Mouse (Mus musculus) kidney, postnatal 0 days (tissue): ENCODE measurements around the gene Reep1. TPM values are rescaled to one million over a fixed set of nuclear protein-coding genes. Genes with fewer than 3 reads are reported as not detected.

Experiments used
- ATAC-seq: fragments of 200-750 bp; cut with Nextera tagmentation; replicated peaks from 2 replicates; pipeline ENCODE4 v1.8.0; 2017; ENCODE audit warnings: low read depth, moderate number of reproducible peaks, moderate TSS enrichment, moderate library complexity; ENCODE audit not compliant: low FRiP score
- DNase-seq: peaks from one replicate; pipeline ENCODE4 v3.0.0-alpha.2; 2016; ENCODE audit warnings: low spot score
- H3K27ac ChIP-seq: fragments of 300-500 bp; sonication (generic); 2 replicates; pipeline ENCODE4 v1.5.1; 2014; ENCODE audit warnings: mild to moderate bottlenecking
- H3K27me3 ChIP-seq: fragments of 300-500 bp; sonication (generic); 2 replicates; pipeline ENCODE4 v1.6.1; 2014; ENCODE audit warnings: low read length, mixed read lengths; ENCODE audit not compliant: insufficient read depth
- H3K36me3 ChIP-seq: fragments of 300-500 bp; sonication (generic); 2 replicates; pipeline ENCODE4 v1.6.1; 2014; ENCODE audit warnings: low read length, mixed read lengths; ENCODE audit not compliant: insufficient read depth
- H3K4me1 ChIP-seq: fragments of 300-500 bp; sonication (generic); replicated peaks from 2 replicates; pipeline ENCODE4 v1.6.1; 2014; ENCODE audit warnings: antibody characterized with exemption, low read length, mixed read lengths; ENCODE audit not compliant: insufficient read depth
- H3K4me2 ChIP-seq: fragments of 300-500 bp; sonication (generic); 2 replicates; pipeline ENCODE4 v1.6.1; 2014; ENCODE audit warnings: mild to moderate bottlenecking, low read length, moderate library complexity, mixed read lengths
- H3K4me3 ChIP-seq: fragments of 300-500 bp; sonication (generic); replicated peaks from 2 replicates; pipeline ENCODE4 v1.5.1; 2014; ENCODE audit warnings: low read depth, low read length
- H3K9ac ChIP-seq: fragments of 300-500 bp; sonication (generic); 2 replicates; pipeline ENCODE4 v1.6.1; 2014; ENCODE audit warnings: low read depth, low read length
- H3K9me3 ChIP-seq: fragments of 300-500 bp; sonication (generic); replicated peaks from 2 replicates; pipeline ENCODE4 v1.6.1; 2016; ENCODE audit warnings: low read length, inconsistent platforms, mixed read lengths
- CTCF ChIP-seq: IDR thresholded peaks from 2 replicates; pipeline ENCODE4 v1.5.1; 2016; ENCODE audit warnings: antibody characterized with exemption, low read depth, mild to moderate bottlenecking, moderate library complexity
- WGBS: fragments of 180-500 bp; shearing (Covaris S2); extraction: QIAGEN DNeasy Blood & Tissue Kit; methylation state at CpG from one replicate; pipeline ENCODE4 v1.1.7; 2014; 5-methylcytosine and 5-hydroxymethylcytosine counted together
- polyA plus RNA-seq: library from polyadenylated mRNA; unstranded; fragments of >200 nt; fragmentation: Nextera tagmentation; extraction: Ambion mirVana; gene quantifications from 2 replicates; pipeline ENCODE4 v1.2.1, GENCODE M21; 2015

Reep1 gene
- polyA plus RNA-seq, 1 experiment from 2014 or later: 5.3 TPM

DNA sequence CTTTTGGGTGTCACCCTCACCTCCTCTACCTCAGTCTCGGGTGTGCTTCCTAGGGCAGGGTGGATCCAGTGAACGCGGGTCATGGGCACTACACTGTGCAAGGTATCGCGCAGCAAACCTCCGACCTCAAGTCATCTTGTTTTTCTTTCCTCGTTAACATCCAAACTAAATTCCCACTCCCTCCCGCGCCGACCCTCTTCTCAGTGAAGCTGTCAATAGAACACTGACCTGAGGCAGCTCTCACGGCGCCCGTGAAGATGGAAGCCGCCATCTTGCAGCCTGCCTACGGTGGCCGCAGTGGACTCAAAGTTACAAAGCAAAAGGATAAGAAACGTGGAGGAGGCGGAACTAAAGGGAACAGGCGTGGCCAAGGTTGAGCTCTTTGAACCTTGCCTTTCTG, 116.1 kb downstream of the Reep1 start:
- WGBS: under 1% methylated on average over 19 of the region's 19 CpGs
- ATAC-seq (peak; percentile 87), DNase-seq (peak; percentile 96)
- peak overlapping the region; percentile 66 for H3K4me2 ChIP-seq
- H3K27me3 ChIP-seq: no peaks in the 10 kb centered on the region
- peaks cover 2% of the 10 kb centered on the region; the same call in 1 of the 2 replicates for H3K36me3 ChIP-seq
- H3K27ac ChIP-seq: no peak overlapping the region
- TF ChIP-seq CTCF: no peak
- H3K4me1 ChIP-seq: no peaks in the 10 kb centered on the region; the same call in 1 of the 2 replicates
- H3K4me3 ChIP-seq: peak overlapping the region; percentile 62
- no peaks in the 10 kb centered on the region for H3K9me3 ChIP-seq
- peak overlapping the region; percentile 61 for H3K9ac ChIP-seq

DNA sequence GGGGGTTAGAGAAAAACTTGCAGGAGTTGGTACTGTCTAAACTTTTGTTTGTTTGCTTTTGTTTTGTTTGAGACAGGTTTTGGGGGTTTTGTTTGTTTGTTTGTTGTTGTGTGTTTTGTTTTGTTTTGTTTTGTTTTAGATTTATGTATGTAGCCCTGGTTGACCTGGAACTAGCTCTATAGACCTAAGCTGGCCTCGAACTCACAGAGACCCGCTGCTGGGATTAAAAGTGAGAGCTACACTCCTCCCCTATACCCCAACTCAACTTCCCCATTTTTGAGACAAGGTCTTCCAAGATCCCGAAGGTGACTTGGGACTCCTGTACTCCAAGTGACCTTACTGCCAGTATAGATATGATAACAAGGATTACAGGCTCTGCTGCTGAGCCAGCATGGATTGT, 116.6 kb downstream of the Reep1 start:
- Histone ChIP-seq H3K9me3 (no peaks in the 10 kb centered on the region), H3K4me1 (no peaks in the 10 kb centered on the region; the same call in 1 of the 2 replicates), H3K36me3 (no peaks in the 10 kb centered on the region), H3K9ac (peak overlapping the region; percentile 61; the same call in 1 of the 2 replicates), H3K27ac (no peak overlapping the region), H3K4me3 (peak overlapping the region; percentile 62), H3K4me2 (peak overlapping the region; percentile 66), H3K27me3 (no peaks in the 10 kb centered on the region)
- DNase-seq: no peak
- 40% methylated on average over 3 of the region's 3 CpGs for WGBS
- TF ChIP-seq CTCF: no peak
- no peak; the same call in 1 of the 2 replicates for ATAC-seq

DNA sequence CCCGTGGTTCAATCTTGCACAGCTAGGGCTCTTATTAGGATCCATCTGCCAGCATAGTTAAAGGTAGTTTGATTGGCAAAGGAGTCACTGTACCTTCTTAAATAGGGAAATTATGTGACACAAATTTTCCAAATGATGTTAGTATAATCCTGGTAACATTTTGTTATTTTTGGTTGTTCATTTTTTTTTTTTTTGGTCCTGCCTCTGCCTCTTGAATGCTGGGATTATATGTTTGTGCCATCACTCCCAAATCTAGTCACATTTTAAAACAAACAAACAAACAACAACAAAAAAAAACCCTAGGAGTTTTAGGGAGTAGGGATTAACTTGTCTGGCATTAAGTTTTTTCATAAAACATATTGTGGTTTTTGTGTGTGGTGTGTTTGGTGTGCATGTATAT, 119.5 kb downstream of the Reep1 start, which contains the start of gene Mrpl35:
Mrpl35 (minus strand) TSS at position 101 of the 400 bp plus-strand sequence.
- Histone ChIP-seq H3K4me1 (no peaks in the 10 kb centered on the region; the same call in 1 of the 2 replicates), H3K27ac (no peak within 1 kb of the TSS), H3K4me3 (no peak within 1 kb of the TSS), H3K36me3 (no peaks in the 10 kb centered on the region), H3K27me3 (no peaks in the 10 kb centered on the region), H3K9ac (no peak within 1 kb of the TSS), H3K9me3 (no peaks in the 10 kb centered on the region), H3K4me2 (no peak within 1 kb of the TSS)
- DNase-seq (no peak), ATAC-seq (no peak)
- 41% methylated on average over 1 of the region's 1 CpGs for WGBS
- no peak for TF ChIP-seq CTCF

DNA sequence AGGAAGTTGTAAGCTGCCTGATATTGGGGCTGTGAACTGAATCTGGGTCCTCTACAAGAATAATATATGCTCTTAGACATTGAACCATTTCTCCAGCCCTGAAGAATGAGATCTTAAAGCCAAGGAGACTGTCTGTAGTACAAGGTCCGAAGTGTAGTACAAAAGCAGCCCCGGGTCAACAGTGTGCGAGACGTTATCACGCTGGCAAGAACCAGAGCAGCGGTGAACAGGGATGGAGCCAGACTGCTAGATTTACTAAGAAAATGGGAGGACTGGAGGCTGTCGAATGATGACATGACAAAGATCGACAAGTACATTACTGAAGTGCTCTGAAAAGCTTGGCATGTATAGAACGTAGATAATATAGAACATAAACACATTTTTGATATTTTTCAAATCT, 122.4 kb downstream of the Reep1 start:
- no peaks in the 10 kb centered on the region for H3K9me3 ChIP-seq
- 0 out of 2 replicates have a peak, but pooled peaks cover under 1% of the 10 kb centered on the region for H3K36me3 ChIP-seq
- no peaks in the 10 kb centered on the region for H3K27me3 ChIP-seq
- no peak overlapping the region for H3K27ac ChIP-seq
- no peak for TF ChIP-seq CTCF
- no peak for DNase-seq
- no peak overlapping the region for H3K4me2 ChIP-seq
- ATAC-seq: no peak
- 87% methylated on average over 9 of the region's 9 CpGs for WGBS
- 0 out of 2 replicates have a peak, but pooled peaks cover 6% of the 10 kb centered on the region for H3K4me1 ChIP-seq
- H3K4me3 ChIP-seq: no peak overlapping the region
- H3K9ac ChIP-seq: no peak overlapping the region

DNA sequence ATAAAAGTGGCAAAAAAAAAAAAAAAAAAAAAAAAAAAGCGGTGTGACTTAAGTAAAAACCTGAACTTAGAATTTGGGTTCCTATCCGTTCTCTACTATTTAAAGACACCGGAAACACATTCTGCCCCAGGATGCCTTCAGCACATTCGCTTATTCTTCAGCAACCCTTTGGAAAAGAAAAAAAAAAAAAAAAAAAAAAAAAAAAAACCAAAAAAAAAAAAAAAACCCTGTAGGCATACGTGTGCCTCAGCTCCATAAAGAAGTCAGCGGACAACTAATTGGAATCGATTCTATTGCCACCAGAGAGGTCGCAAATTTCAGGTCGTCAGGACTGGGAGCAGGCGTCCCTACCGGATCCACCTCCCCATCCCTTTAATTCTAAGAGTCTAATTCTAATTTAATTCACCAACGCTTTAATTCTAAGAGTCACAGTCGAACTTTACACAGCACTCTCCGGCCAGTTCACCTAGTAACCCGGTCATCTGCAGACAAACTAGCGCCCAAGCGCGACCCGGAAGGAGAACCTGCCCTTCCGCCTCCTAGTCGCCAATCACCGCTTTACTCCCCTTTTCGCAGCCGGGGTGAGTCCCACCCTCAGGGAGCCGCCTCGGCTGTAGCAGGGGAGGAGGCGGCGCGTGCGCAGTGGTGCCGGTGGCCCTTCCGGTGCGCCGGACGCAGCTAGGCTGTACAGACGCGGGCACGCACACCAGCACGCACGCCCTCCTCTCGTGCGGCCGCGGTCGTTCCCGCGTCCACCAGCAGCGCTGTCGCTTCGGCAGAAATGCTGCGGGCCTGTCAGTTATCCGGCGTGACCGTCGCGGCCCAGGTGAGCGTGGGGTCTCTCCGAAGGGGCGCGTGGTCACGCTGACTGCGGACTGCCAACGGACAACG, 123.6 kb downstream of the Reep1 start, which contains the start of gene Immt:
Immt (plus strand) TSS at position 642 of the 891 bp plus-strand sequence.
- Histone ChIP-seq H3K9me3 (no peaks in the 10 kb centered on the region), H3K27ac (peak within 1 kb of the TSS; percentile 95), H3K36me3 (0 out of 2 replicates have a peak, but pooled peaks cover 2% of the 10 kb centered on the region), H3K4me1 (0 out of 2 replicates have a peak, but pooled peaks cover 6% of the 10 kb centered on the region), H3K4me3 (peak within 1 kb of the TSS; percentile 95), H3K4me2 (peak within 1 kb of the TSS; percentile 72), H3K27me3 (no peaks in the 10 kb centered on the region), H3K9ac (peak within 1 kb of the TSS; percentile 90)
- peak; percentile 99 for ATAC-seq
- 0 out of 2 replicates have a peak, but pooled peaks have one; percentile 1 for TF ChIP-seq CTCF
- WGBS: under 1% methylated on average over 64 of the region's 64 CpGs
- DNase-seq: peak; percentile 100

DNA sequence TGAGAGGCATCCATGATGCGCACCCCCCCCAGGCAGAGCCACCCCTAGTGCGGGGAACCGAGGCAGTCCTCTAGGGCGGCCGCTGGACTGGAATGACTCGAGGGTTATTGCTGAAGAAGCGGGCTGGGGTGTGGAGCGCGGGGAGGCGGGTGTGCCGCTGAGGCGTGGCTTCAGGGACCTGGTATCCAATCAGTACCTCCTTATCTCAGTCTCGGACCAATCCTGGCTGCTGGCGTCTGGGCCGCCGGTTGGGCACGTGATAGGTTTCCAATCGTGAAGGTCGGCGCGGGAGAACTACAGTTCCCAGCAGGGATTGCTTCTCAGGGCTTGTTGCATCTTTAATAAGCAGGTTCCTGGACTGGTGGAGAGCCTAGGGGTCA, 124.2 kb downstream of the Reep1 start:
- H3K4me3 ChIP-seq: peak overlapping the region; percentile 95

More for the DNA sequence above, 124.2 kb downstream of the Reep1 start:
- peak; percentile 99 for ATAC-seq
- Histone ChIP-seq H3K27me3 (no peaks in the 10 kb centered on the region), H3K9me3 (no peaks in the 10 kb centered on the region), H3K36me3 (0 out of 2 replicates have a peak, but pooled peaks cover 2% of the 10 kb centered on the region), H3K4me2 (peak overlapping the region; percentile 72), H3K9ac (peak overlapping the region; percentile 90), H3K4me1 (0 out of 2 replicates have a peak, but pooled peaks cover 6% of the 10 kb centered on the region), H3K27ac (peak overlapping the region; percentile 95)
- TF ChIP-seq CTCF: no peak
- DNase-seq: peak; percentile 98
- WGBS: 3% methylated on average over 21 of the region's 21 CpGs
